Mouse (Mus musculus) kidney, embryonic 15.5 days (tissue): ENCODE measurements at regions not wholly inside any gene's neighbourhood (a gene's known extent, or its start where the extent isn't known, plus 50 kb on each side); places are given as distances from the start of the nearest gene placed in this dataset.

Experiments
- ATAC-seq: fragments of 200-750 bp; cut with Nextera tagmentation; replicated peaks from 2 replicates; pipeline ENCODE4 v1.8.0; 2017; ENCODE audit warnings: moderate TSS enrichment; ENCODE audit not compliant: low FRiP score
- H3K27ac ChIP-seq: fragments of 300-500 bp; sonication (generic); 2 replicates; pipeline ENCODE4 v1.5.1; 2015; ENCODE audit warnings: mild to moderate bottlenecking, inconsistent platforms
- H3K27me3 ChIP-seq: fragments of 300-500 bp; sonication (generic); 2 replicates; pipeline ENCODE4 v1.6.1; 2015; ENCODE audit warnings: inconsistent platforms
- H3K36me3 ChIP-seq: fragments of 300-500 bp; sonication (generic); 2 replicates; pipeline ENCODE4 v1.6.1; 2015; ENCODE audit warnings: inconsistent platforms
- H3K4me1 ChIP-seq: fragments of 300-500 bp; sonication (generic); 2 replicates; pipeline ENCODE4 v1.6.1; 2015; ENCODE audit warnings: inconsistent platforms
- H3K4me2 ChIP-seq: fragments of 300-500 bp; sonication (generic); 2 replicates; pipeline ENCODE4 v1.6.1; 2015; ENCODE audit warnings: moderate library complexity, mild to moderate bottlenecking, inconsistent platforms
- H3K4me3 ChIP-seq: fragments of 300-500 bp; sonication (generic); replicated peaks from 2 replicates; pipeline ENCODE4 v1.5.1; 2015; ENCODE audit warnings: mild to moderate bottlenecking, inconsistent platforms
- H3K9ac ChIP-seq: fragments of 300-500 bp; sonication (generic); 2 replicates; pipeline ENCODE4 v1.6.1; 2015; ENCODE audit warnings: mild to moderate bottlenecking, inconsistent platforms
- H3K9me3 ChIP-seq: fragments of 300-500 bp; sonication (generic); replicated peaks from 2 replicates; pipeline ENCODE4 v1.6.1; 2016; ENCODE audit warnings: inconsistent platforms
- WGBS: fragments of 180-500 bp; shearing (Covaris S2); methylation state at CpG from one replicate; pipeline ENCODE4 v1.1.7; 2015; ENCODE audit warnings: mixed read lengths; 5-methylcytosine and 5-hydroxymethylcytosine counted together

DNA sequence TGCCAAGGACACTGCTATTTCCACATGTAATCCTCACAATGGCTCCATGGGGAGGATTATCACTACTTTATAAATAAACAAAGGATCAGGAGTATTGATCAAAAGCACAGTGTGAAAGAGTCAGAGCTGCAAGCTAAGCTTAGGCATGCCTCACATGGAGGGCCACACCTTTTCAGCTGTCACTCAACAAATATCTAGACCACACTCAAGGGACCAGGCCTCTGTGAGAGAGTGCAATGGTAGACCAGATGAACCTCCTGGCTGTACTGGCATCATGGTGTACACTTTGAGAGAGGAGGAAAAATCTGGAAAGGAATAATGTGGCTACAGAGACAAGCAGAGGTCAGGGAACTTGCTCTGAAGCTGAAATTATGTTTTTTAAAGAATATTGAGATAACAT is 276.6 kb downstream of the Ccser2 start:
- H3K27ac ChIP-seq, result no peak overlapping the region
- H3K9ac ChIP-seq, result no peak overlapping the region
- H3K36me3 ChIP-seq, result no peaks in the 10 kb centered on the region
- no peaks in the 10 kb centered on the region for H3K27me3 ChIP-seq
- H3K9me3 ChIP-seq, result no peaks in the 10 kb centered on the region
- H3K4me3 ChIP-seq, result no peak overlapping the region
- no peak for ATAC-seq
- H3K4me2 ChIP-seq, result no peak overlapping the region
- H3K4me1 ChIP-seq, result no peaks in the 10 kb centered on the region

DNA sequence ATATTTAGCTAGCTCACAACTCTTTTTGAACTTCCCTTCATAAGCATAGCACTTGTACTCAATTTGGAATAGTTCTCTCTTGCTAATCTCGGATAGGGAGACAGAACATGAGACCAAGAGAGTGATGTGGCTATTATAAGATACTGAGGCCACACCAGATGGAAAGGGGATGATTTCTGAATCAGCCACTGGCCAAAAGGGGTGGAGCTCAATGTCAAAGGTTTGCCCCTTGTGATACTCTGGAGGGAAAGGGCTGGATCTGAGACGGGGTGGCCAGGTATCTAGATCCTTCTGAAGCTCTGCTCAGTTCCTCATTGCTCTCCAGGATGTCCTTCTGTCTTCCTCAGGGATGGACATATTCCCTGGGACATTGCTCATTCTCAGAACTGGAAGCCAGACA is 277.6 kb downstream of the Ccser2 start:
- H3K27me3 ChIP-seq, result no peaks in the 10 kb centered on the region
- H3K9ac ChIP-seq, result no peak overlapping the region
- no peaks in the 10 kb centered on the region for H3K9me3 ChIP-seq
- ATAC-seq, result no peak
- no peaks in the 10 kb centered on the region for H3K4me1 ChIP-seq
- H3K36me3 ChIP-seq, result no peaks in the 10 kb centered on the region
- H3K27ac ChIP-seq, result no peak overlapping the region
- 81% methylated on average over 2 of the region's 2 CpGs for WGBS
- H3K4me2 ChIP-seq, result no peak overlapping the region
- H3K4me3 ChIP-seq, result no peak overlapping the region

DNA sequence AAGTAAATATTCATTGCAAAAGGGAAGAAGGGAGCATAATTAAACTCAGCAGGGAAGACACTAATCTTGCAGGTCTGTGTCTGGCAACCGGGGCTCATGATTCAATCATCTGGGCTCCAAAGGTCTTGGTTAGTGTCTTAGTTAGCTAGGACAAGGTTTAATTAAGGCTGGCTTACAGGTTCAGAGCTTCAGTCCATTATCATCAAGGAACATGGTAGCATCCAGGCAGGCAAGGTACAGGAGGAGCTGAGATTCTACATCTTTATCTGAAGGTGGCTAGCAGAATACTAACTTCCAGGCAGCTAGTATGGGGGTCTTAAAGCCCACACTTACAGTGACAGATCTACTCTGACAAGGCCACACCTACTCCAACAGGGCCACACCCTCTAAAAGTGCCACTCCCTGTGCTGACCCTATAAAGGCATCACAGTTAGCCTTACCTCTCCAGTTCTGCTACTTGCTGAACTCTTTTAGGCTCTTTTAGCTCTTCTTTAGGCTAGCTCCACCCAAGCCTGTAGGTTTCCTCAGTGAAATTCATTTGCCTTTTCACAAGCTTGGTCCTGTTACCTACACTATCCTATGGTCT is 309.8 kb downstream of the Ccser2 start:
- Histone ChIP-seq H3K36me3 (no peaks in the 10 kb centered on the region), H3K27me3 (no peaks in the 10 kb centered on the region), H3K27ac (no peak overlapping the region), H3K9ac (no peak overlapping the region), H3K4me3 (no peak overlapping the region), H3K4me2 (no peak overlapping the region), H3K9me3 (no peaks in the 10 kb centered on the region), H3K4me1 (no peaks in the 10 kb centered on the region)
- WGBS, result 88% methylated on average over 1 of the region's 1 CpGs
- ATAC-seq, result no peak

DNA sequence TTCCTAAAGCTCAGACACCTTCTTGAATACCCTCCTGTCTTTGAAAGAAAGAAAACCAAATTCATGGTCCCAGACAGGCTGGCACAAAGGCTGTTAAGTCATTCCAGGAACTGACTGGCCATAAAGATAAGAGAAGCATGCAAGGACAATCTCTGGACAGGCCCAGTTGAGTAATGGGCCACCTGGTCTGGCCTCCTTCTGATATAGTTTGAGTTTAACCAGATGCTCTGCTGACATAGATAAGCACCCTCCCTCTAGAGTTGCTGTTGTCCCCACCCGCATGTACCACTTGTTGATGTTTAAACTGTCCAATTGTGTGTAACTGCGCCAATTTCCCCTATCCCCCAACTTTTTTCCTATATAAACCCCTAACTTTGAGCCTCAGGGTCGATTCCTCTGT is 310.4 kb downstream of the Ccser2 start:
- Histone ChIP-seq H3K4me3 (no peak overlapping the region), H3K9me3 (no peaks in the 10 kb centered on the region), H3K36me3 (no peaks in the 10 kb centered on the region), H3K27me3 (no peaks in the 10 kb centered on the region), H3K4me1 (no peaks in the 10 kb centered on the region), H3K27ac (no peak overlapping the region), H3K4me2 (no peak overlapping the region), H3K9ac (no peak overlapping the region)
- no peak for ATAC-seq
- 80% methylated on average over 3 of the region's 3 CpGs for whole genome bisulfite sequencing

DNA sequence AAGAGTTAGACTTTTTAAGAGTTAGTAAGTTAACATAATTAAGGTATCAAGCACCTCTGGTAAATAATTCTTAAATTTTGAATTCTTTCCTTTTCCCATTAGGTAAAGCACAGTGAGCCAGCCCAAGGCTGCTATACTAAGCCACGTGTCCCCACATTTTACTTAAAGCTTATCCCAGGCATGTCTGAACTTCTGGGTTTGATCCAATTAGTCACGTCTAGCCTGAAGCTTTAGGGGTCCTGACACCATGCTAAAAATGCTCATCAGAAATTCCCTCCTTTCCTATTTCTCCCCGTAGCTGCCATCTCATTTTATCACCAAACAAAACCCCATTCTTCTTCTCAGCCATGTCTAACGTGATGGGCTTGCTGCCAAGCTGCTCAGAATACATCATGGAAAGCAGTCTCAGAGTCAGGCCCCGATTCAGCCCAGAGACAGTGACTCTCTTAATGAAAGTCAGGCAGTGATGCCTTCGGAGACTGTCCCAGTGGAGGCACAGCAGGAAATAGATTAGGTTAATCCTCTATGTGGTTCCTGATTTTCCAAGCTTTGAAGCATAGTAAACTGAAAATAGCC is 315.5 kb downstream of the Ccser2 start:
- Histone ChIP-seq H3K4me2 (no peak overlapping the region), H3K36me3 (no peaks in the 10 kb centered on the region), H3K4me1 (no peaks in the 10 kb centered on the region), H3K9me3 (no peaks in the 10 kb centered on the region), H3K9ac (no peak overlapping the region), H3K27ac (no peak overlapping the region), H3K27me3 (no peaks in the 10 kb centered on the region), H3K4me3 (no peak overlapping the region)
- WGBS, result 36% methylated on average over 6 of the region's 6 CpGs
- no peak for ATAC-seq

DNA sequence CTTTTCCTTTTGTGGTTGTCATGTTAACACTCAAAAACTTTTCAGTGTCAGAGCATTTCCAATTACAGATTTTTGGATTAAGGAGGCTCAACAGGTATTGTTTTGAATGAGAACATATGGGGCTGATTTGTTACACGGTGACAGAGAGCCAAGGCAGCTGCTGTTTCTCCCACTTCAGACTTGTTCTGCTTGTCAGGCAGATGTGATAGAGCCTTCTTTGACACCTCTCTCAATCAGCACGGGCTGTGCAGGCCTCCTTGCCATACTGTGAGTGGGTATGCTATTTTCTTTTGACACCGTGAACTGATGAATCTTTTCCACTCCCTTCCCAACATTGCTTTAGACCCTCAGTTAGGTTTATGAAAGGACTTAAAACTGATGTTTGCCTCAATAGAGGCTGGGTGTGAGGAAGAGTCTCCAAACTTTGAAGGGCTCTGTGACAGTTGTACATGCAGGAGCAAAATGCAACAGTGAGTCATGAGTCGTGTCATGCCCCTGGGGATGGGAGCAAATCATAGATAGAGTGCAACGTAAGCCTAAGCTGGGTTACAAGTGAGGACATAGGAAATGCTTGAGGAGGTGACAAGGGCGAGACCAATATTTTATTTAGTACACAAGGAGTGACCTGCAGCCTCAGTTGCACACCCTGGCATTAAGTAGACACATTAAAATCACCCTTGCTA is 317.4 kb downstream of the Ccser2 start:
- H3K4me3 ChIP-seq, result no peak overlapping the region
- no peak for ATAC-seq
- no peak overlapping the region for H3K9ac ChIP-seq
- H3K27me3 ChIP-seq, result no peaks in the 10 kb centered on the region
- H3K4me1 ChIP-seq, result no peaks in the 10 kb centered on the region
- 59% methylated on average over 6 of the region's 6 CpGs for WGBS
- no peak overlapping the region for H3K4me2 ChIP-seq
- H3K9me3 ChIP-seq, result no peaks in the 10 kb centered on the region
- H3K36me3 ChIP-seq, result no peaks in the 10 kb centered on the region
- no peak overlapping the region for H3K27ac ChIP-seq

DNA sequence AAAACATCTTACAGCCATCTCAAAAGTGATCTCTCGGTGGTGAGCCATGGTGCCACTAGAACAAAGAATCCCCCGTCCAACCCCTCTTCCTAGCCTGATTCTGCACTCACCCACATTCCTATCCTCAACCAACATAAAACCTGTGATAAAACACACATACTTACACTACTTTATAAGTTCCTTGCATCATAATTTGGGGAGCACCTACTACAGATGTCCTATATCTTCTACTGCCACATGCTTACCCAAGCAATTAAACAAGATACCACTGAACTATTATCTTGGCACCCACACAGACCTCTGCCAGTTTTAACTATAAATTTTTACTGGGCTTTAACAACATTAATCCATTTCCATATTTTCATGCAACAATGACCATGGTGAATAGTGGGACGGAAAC is 321.9 kb downstream of the Ccser2 start:
- ATAC-seq, result no peak
- no peaks in the 10 kb centered on the region for H3K27me3 ChIP-seq
- no peak overlapping the region for H3K4me3 ChIP-seq
- no peaks in the 10 kb centered on the region for H3K36me3 ChIP-seq
- H3K4me2 ChIP-seq, result no peak overlapping the region
- H3K9ac ChIP-seq, result no peak overlapping the region
- H3K4me1 ChIP-seq, result no peaks in the 10 kb centered on the region
- H3K27ac ChIP-seq, result no peak overlapping the region
- 79% methylated on average over 3 of the region's 3 CpGs for WGBS
- H3K9me3 ChIP-seq, result no peaks in the 10 kb centered on the region

DNA sequence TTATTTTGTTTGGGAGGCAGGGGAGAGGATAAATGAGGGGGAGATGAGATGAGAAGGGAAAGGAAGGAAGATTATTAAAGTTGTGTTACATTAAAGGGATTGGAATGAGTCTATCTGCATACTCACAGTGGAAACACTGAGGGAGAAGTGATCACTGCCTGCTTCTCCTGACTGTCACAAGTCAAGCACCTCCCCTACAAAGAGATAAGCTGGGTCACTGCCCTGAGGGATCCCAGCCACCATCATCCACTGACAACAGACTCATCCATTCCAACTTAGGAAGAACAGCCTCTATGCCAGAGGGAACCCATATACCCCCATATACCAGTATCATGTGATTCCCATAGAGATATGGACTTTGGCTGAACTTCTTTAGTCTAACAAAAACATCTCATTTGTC is 322.3 kb downstream of the Ccser2 start:
- H3K27ac ChIP-seq, result no peak overlapping the region
- H3K4me3 ChIP-seq, result no peak overlapping the region
- no peaks in the 10 kb centered on the region for H3K36me3 ChIP-seq
- ATAC-seq, result no peak
- H3K4me1 ChIP-seq, result no peaks in the 10 kb centered on the region
- no peaks in the 10 kb centered on the region for H3K9me3 ChIP-seq
- no peak overlapping the region for H3K9ac ChIP-seq
- H3K4me2 ChIP-seq, result no peak overlapping the region
- H3K27me3 ChIP-seq, result no peaks in the 10 kb centered on the region

DNA sequence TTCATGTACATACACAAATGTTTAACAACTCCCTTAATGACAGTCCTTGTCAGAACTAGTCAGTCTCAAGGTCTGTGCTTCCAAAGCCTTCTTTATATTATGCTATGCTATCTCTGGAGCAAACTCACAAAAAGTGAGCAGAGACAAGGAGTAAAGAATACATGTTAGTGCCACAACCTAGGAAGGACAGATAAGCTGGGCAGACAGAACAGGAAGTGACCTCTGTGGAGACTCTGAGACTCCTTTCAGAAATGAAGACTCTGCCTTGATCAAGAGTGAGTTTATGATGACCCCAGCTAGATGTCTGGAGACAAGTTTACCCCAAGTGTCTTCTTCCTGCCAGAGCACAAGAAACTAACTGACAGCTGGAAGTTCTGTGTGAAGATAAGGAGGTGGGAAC is 343.8 kb downstream of the Ccser2 start:
- H3K4me3 ChIP-seq, result no peak overlapping the region
- H3K4me1 ChIP-seq, result no peaks in the 10 kb centered on the region
- no peaks in the 10 kb centered on the region for H3K9me3 ChIP-seq
- H3K4me2 ChIP-seq, result no peak overlapping the region
- no peaks in the 10 kb centered on the region for H3K36me3 ChIP-seq
- no peak overlapping the region for H3K9ac ChIP-seq
- ATAC-seq, result no peak
- H3K27ac ChIP-seq, result no peak overlapping the region
- H3K27me3 ChIP-seq, result no peaks in the 10 kb centered on the region

DNA sequence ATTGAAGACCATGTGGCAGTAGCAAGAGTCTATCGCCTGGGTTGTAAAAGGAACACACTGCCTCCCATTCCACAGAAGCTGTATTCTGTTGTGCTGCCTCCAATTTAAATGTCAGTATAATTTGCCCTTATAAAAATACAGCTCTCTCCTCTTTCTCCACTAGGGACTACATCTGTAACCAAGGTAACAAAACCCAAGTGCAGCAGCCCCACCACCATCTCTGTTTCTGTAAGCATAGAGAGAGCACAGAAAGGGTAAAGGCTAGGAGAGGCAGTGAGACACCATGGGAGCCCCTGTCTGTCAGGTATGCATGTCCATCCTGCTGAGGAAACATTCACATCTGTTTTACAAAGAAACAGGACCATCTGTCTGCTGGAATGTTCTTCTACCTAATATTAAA is 344.4 kb downstream of the Ccser2 start:
- H3K4me3 ChIP-seq, result no peak overlapping the region
- H3K9ac ChIP-seq, result no peak overlapping the region
- no peaks in the 10 kb centered on the region for H3K4me1 ChIP-seq
- no peaks in the 10 kb centered on the region for H3K9me3 ChIP-seq
- no peaks in the 10 kb centered on the region for H3K36me3 ChIP-seq
- no peak overlapping the region for H3K27ac ChIP-seq
- no peak for ATAC-seq
- WGBS, result 67% methylated on average over 1 of the region's 1 CpGs
- H3K4me2 ChIP-seq, result no peak overlapping the region
- H3K27me3 ChIP-seq, result no peaks in the 10 kb centered on the region

DNA sequence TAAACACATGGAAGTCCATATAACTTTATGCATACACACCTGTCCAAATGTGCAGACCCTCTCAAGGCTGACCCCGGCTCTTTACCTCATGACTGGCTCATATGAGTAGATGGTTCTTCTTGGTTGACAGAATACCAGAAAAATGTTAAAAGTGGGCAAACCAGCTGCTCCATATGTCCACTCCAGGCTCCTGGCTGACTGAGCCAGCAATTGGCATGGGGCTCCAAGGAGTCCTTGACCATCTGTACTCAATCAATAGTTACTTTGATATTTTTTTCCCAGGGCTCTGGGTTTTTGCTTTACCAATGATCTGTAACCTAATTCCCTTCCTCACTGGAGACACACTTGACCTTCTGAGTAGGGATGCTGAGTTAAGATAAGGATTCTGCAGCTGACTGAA is 345.5 kb downstream of the Ccser2 start:
- ATAC-seq, result no peak
- no peak overlapping the region for H3K4me2 ChIP-seq
- whole genome bisulfite sequencing, result 85% methylated on average over 1 of the region's 1 CpGs

DNA sequence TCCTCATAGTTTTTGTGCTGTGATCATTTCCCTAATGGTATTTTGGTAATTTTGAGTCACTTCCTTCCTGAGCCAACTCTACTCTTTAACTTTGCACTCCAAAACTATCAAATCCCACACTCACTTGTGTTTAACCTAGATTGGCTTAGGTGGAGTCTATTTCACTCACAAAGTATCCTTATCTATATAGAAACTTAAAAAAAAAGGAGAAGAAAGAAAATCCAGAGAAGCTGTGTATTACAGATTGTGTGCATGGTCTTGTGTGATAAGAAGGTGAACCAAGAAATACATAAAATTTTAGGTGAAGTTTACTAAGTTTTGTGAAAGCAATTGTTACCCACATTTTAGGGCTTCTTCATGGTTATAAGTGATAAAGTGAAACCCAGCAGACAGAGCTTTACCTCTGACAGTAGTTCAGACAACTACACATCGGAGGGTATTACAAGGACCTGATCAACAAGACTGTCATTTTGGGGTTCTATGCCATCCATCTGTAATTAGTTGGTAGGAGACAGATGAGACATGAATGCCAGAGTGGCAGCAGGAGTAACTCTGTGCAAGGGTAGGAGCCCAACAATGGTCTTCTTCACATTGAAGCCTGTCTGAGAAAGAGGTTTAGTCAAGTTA is 350.0 kb downstream of the Ccser2 start:
- H3K4me2 ChIP-seq, result no peak overlapping the region
- H3K4me1 ChIP-seq, result no peaks in the 10 kb centered on the region
- no peak overlapping the region for H3K4me3 ChIP-seq
- no peak for ATAC-seq
- H3K36me3 ChIP-seq, result no peaks in the 10 kb centered on the region
- no peak overlapping the region for H3K9ac ChIP-seq
- no peaks in the 10 kb centered on the region for H3K9me3 ChIP-seq
- WGBS, result 94% methylated on average over 1 of the region's 1 CpGs
- no peaks in the 10 kb centered on the region for H3K27me3 ChIP-seq
- H3K27ac ChIP-seq, result no peak overlapping the region

More for the DNA sequence above, 345.5 kb downstream of the Ccser2 start:
- Histone ChIP-seq H3K36me3 (no peaks in the 10 kb centered on the region), H3K27ac (no peak overlapping the region), H3K4me3 (no peak overlapping the region), H3K27me3 (no peaks in the 10 kb centered on the region), H3K9ac (no peak overlapping the region), H3K4me1 (no peaks in the 10 kb centered on the region), H3K9me3 (no peaks in the 10 kb centered on the region)
